10 mouse cellular contexts compared by ENCODE assay signal in the genomic region with DNA sequence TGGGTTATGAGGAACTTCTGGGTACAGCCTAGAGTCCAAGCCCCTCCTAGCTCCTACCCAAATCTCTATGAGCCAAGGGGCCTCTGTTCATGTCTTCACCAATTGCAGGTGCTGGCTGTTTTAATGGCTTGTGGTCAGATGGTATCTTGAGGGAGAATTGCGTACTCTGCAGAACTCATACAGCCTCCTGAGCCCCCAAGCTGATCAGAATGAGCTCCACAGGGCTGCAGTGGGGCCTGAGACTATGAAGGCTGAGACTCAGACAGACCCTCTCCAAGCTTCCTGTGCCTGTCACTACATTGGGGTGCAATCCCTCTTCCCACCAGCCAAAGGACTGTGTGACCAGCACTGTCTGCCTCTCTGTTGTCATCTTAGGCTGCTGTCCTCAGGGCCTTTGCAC. TPM values are rescaled to one million over a fixed set of nuclear protein-coding genes. Genes with fewer than 3 reads are reported as not detected.
DNase-seq lines count a peak whose midpoint lies in the region; ATAC-seq lines count a peak whose summit lies in the region.
"Had no signal": no experiment of that assay in that cellular context is flagged by ENCODE, and none has a peak within 500 bp of the region (broad histone marks: within the 10 kb centered on the region; RNA-seq: fewer than 3 reads in every experiment).

No protein-coding gene starts in this region.

- DNase-seq in kidney, adult 11 months = peak; percentile 25
- DNase-seq in kidney, postnatal 10 days = no peak
- DNase-seq in hindbrain, embryonic 10.5 days (ENCODE audit: low spot score) = no peak
- no peak for DNase-seq in lung, adult 18-20 months
- DNase-seq in adrenal gland, postnatal 10 days = no peak
- no peak for DNase-seq in thymus, postnatal 0 days (ENCODE audit: low spot score)
- DNase-seq: heart, postnatal 4 days had no signal

- H3K27ac ChIP-seq in hindbrain, embryonic 10.5 days = peak overlapping the region; percentile 95

- peak overlapping the region; percentile 47; the same call in 1 of the 2 replicates for H3K4me3 ChIP-seq in hindbrain, embryonic 10.5 days

- peaks cover 43% of the 10 kb centered on the region for H3K27me3 ChIP-seq in hindbrain, embryonic 10.5 days (ENCODE audit: insufficient read depth, poor library complexity, severe bottlenecking)

- H3K9me3 ChIP-seq in hindbrain, embryonic 10.5 days = peaks cover 7% of the 10 kb centered on the region

- ATAC-seq in common myeloid progenitor, adult 5-6 weeks (replicated peaks; ENCODE audit: low read depth, poor library complexity, severe bottlenecking) = peak; percentile 6; the same call in 1 of the 2 replicates
- ATAC-seq in megakaryocyte progenitor cell, adult 5-6 weeks (replicated peaks; ENCODE audit: poor library complexity) = 0 out of 2 replicates have a peak, but pooled peaks have one; percentile 2

- 100% methylated on average over 1 of the region's 1 CpGs for WGBS in hindbrain, embryonic 10.5 days

- no peaks in the 10 kb centered on the region for H3K36me3 ChIP-seq in hindbrain, embryonic 10.5 days

- H3K4me1 ChIP-seq in hindbrain, embryonic 10.5 days (replicated peaks) = peaks cover 60% of the 10 kb centered on the region

RNA-seq across cellular contexts. Expression of a gene that starts 19.5 kb away (rescaled TPM):
- total RNA-seq in common myeloid progenitor, adult 5-6 weeks (2017) = not detected in 2 replicates
- not detected in 2 replicates for polyA plus RNA-seq in hindbrain, embryonic 10.5 days (2016; fragmentation: Nextera tagmentation; extraction: Ambion mirVana)
- not detected in 2 replicates for total RNA-seq in megakaryocyte progenitor cell, adult 5-6 weeks (2015)
- not detected in 2 replicates for total RNA-seq in megakaryocyte progenitor cell, adult 5-6 weeks (2017)
- 1,000 to 10,000 TPM in 1 of 2 experiments, 100 to 1,000 TPM in 1; 954 to 1,859 TPM for total RNA-seq in adrenal gland, postnatal 10 days (2021)
- 0.51 and 1.6 TPM in 2 replicates for polyA plus RNA-seq in thymus, postnatal 0 days (2015; fragmentation: Nextera tagmentation; extraction: Ambion mirVana)
- total RNA-seq: left cerebral cortex, adult 18-20 months had no signal

RNA-seq across cellular contexts. Expression of a gene that starts 46.3 kb away (rescaled TPM):
- total RNA-seq in common myeloid progenitor, adult 5-6 weeks (2017) = 0.15 and 6.0 TPM in 2 replicates
- 0.17 and 0.73 TPM in 2 replicates for polyA plus RNA-seq in hindbrain, embryonic 10.5 days (2016; fragmentation: Nextera tagmentation; extraction: Ambion mirVana)
- 2.0 and 5.3 TPM in 2 replicates for total RNA-seq in megakaryocyte progenitor cell, adult 5-6 weeks (2015)
- 2.5 and 2.9 TPM in 2 replicates for total RNA-seq in megakaryocyte progenitor cell, adult 5-6 weeks (2017)
- 1 to 10 TPM in 1 of 2 experiments, under 1 TPM in 1; 0.90 to 2.3 TPM for total RNA-seq in adrenal gland, postnatal 10 days (2021)
- polyA plus RNA-seq in thymus, postnatal 0 days (2015; fragmentation: Nextera tagmentation; extraction: Ambion mirVana) = 42.1 and 52.8 TPM in 2 replicates
- total RNA-seq: left cerebral cortex, adult 18-20 months had no signal

RNA-seq across cellular contexts. Expression of a gene that starts 53.1 kb away (rescaled TPM):
- total RNA-seq in common myeloid progenitor, adult 5-6 weeks (2017) = not detected in 2 replicates
- 0.04 and 0.10 TPM in 2 replicates for polyA plus RNA-seq in hindbrain, embryonic 10.5 days (2016; fragmentation: Nextera tagmentation; extraction: Ambion mirVana)
- total RNA-seq in megakaryocyte progenitor cell, adult 5-6 weeks (2015) = not detected in 2 replicates
- not detected in 2 replicates for total RNA-seq in megakaryocyte progenitor cell, adult 5-6 weeks (2017)
- total RNA-seq in adrenal gland, postnatal 10 days (2021) = under 1 TPM; 0.24 to 0.33 TPM
- 0.21 and 0.26 TPM in 2 replicates for polyA plus RNA-seq in thymus, postnatal 0 days (2015; fragmentation: Nextera tagmentation; extraction: Ambion mirVana)
- total RNA-seq: left cerebral cortex, adult 18-20 months had no signal

Comparison
In these comparisons a context has a peak if more than half of its experiments do, and no peak if none do; other contexts are left out.
1. RNA of a gene that starts 19.5 kb away (total RNA-seq): 954 to 1,859 TPM in adrenal gland, postnatal 10 days; not detected in common myeloid progenitor, adult 5-6 weeks and not detected in megakaryocyte progenitor cell, adult 5-6 weeks; every median in the first group is over 100 times any median in the second.